In the genomic region with DNA sequence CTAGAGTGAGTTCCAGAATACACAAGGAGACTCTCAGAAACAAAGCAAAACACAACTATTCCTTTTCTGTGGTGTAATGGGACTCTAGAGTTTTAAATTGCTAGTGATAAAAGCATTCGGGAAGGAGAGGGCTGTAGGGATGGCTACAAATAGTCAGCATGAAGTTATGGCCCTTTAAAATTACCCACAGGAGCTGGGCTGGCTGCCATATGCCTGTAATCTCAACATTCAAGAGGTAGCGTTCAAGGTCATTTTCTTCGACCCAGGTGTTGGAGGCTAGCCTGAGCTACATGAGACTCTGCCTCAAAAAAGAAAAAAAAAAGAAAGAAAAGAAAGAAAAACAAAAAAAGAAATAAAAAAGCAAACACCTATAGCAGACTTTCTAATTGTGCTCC, we compare ENCODE assay signal across 8 mouse cellular contexts. TPM values are rescaled to one million over a fixed set of nuclear protein-coding genes. Genes with fewer than 3 reads are reported as not detected.
A peak's percentile ranks its signal among the peaks of the same experiment; 100 is the strongest.
DNase-seq lines count a peak whose midpoint lies in the region; ATAC-seq and TF ChIP-seq lines count a peak whose summit lies in the region.

No protein-coding gene starts in this region.

- H3K36me3 ChIP-seq in CH12.LX (replicated peaks in 1 of 2; ENCODE audit: control insufficient read depth in 1 of 2, insufficient read depth in 1 of 2, low read length in 1 of 2), result peaks cover 0 to 9% of the 10 kb centered on the region in 2 experiments
- no peaks in the 10 kb centered on the region for H3K36me3 ChIP-seq in liver, embryonic 11.5 days (ENCODE audit: control insufficient read depth, insufficient read depth, low read length)
- no peaks in the 10 kb centered on the region for H3K36me3 ChIP-seq in thymus, adult 2 months (ENCODE audit: control insufficient read depth, insufficient read depth, low read length)

- no peak for TF ChIP-seq POLR2A in CH12.LX (IDR thresholded peaks at IDR 0.05; ENCODE audit: low read depth, low read length)
- no peak for TF ChIP-seq POLR2A in thymus, adult 2 months (IDR thresholded peaks at IDR 0.05; ENCODE audit: control insufficient read depth, extremely low read depth, insufficient read depth, low read length, poor library complexity)

- TF ChIP-seq CTCF in CH12.LX (conservative IDR thresholded peaks at IDR 0.05 in 1 of 2, IDR thresholded peaks at IDR 0.05 in 1 of 2; ENCODE audit: low read depth in 2 of 2, low read length in 2 of 2), result no peak
- no peak for TF ChIP-seq CTCF in thymus, adult 2 months (IDR thresholded peaks at IDR 0.05; ENCODE audit: borderline replicate concordance, control insufficient read depth, extremely low read depth, insufficient read depth, low read length, poor library complexity)

- dilution Hi-C loops in CH12.LX (cut with MboI; ENCODE audit: extremely low pct_ligation_motif_present, extremely low pct_unique_long_range_greater_than_20kb, low sequenced_read_pairs), result no loop called here

- H3K79me2 ChIP-seq in CH12.LX (replicated peaks; ENCODE audit: control insufficient read depth, extremely low read depth, insufficient read depth, poor library complexity, severe bottlenecking), result 0 out of 2 replicates have a peak, but pooled peaks cover 2% of the 10 kb centered on the region

- peak overlapping the region in 1 of 3 experiments; percentile 88 for H3K4me3 ChIP-seq in CH12.LX (replicated peaks in 1 of 3; ENCODE audit: low read depth in 2 of 3, low read length in 2 of 3, poor library complexity in 1 of 3)
- peak overlapping the region; percentile 84 for H3K4me3 ChIP-seq in liver, embryonic 11.5 days (ENCODE audit: low read depth, low read length)
- H3K4me3 ChIP-seq in thymus, adult 2 months (ENCODE audit: control insufficient read depth, insufficient read depth, low read length), result no peak overlapping the region

- 33% methylated on average over 3 of the region's 3 CpGs for whole genome bisulfite sequencing in liver, embryonic 11.5 days
- WGBS in thymus, adult 2 months, result 69% methylated on average over 3 of the region's 3 CpGs

- peaks cover 0 to 25% of the 10 kb centered on the region in 2 experiments; a peak in 2 of 4 replicates for H3K4me1 ChIP-seq in CH12.LX (ENCODE audit: control insufficient read depth in 1 of 2, insufficient read depth in 2 of 2)
- H3K4me1 ChIP-seq in liver, embryonic 11.5 days (replicated peaks; ENCODE audit: control insufficient read depth, insufficient read depth, low read length), result peaks cover 26% of the 10 kb centered on the region
- peaks cover 8% of the 10 kb centered on the region; the same call in 1 of the 2 replicates for H3K4me1 ChIP-seq in thymus, adult 2 months (replicated peaks; ENCODE audit: control insufficient read depth, insufficient read depth, low read length)

- peak overlapping the region; percentile 66; the same call in 1 of the 2 replicates for H3K9ac ChIP-seq in CH12.LX (ENCODE audit: insufficient read depth, low read depth)
- H3K9ac ChIP-seq in liver, embryonic 11.5 days (ENCODE audit: low read depth, low read length), result peak overlapping the region; percentile 95; the same call in 1 of the 2 replicates

- no peak for ATAC-seq in liver, embryonic 11.5 days (replicated peaks; ENCODE audit: low FRiP score)
- no peak for ATAC-seq in granulocyte monocyte progenitor cell, adult 5-6 weeks (replicated peaks; ENCODE audit: poor library complexity, severe bottlenecking)

- no peak for TF ChIP-seq EP300 in CH12.LX (IDR thresholded peaks at IDR 0.05; ENCODE audit: low read length)

- no peak overlapping the region for H3K27ac ChIP-seq in CH12.LX (ENCODE audit: insufficient read depth, low read depth)
- H3K27ac ChIP-seq in liver, embryonic 11.5 days (ENCODE audit: low read depth, low read length), result no peak overlapping the region
- no peak overlapping the region for H3K27ac ChIP-seq in thymus, adult 2 months (ENCODE audit: control insufficient read depth, insufficient read depth, low read length)

- no peak for DNase-seq in CH12.LX (ENCODE audit: extremely low read depth)
- peak; percentile 76 to 77 for DNase-seq in cerebellum, postnatal 10 days
- DNase-seq in heart, postnatal 4 days, result peak; percentile 59
- no peak for DNase-seq in liver, embryonic 11.5 days (ENCODE audit: low spot score)
- no peak for DNase-seq in thymus, adult 2 months
- DNase-seq in yolk sac, embryonic 10.5 days (ENCODE audit: low spot score), result no peak
- no peak for DNase-seq in urinary bladder, adult 18-20 months (ENCODE audit: low spot score in 2 of 2)

- H3K9me3 ChIP-seq in CH12.LX (replicated peaks; ENCODE audit: low read length), result no peaks in the 10 kb centered on the region
- H3K9me3 ChIP-seq in liver, embryonic 11.5 days (ENCODE audit: control insufficient read depth, low read length), result no peaks in the 10 kb centered on the region

- no peak for TF ChIP-seq RAD21 in CH12.LX (IDR thresholded peaks at IDR 0.05; ENCODE audit: low read depth, low read length)

- peaks cover 2% of the 10 kb centered on the region for H3K27me3 ChIP-seq in CH12.LX (replicated peaks)
- peaks cover 28% of the 10 kb centered on the region for H3K27me3 ChIP-seq in liver, embryonic 11.5 days (replicated peaks; ENCODE audit: control insufficient read depth, insufficient read depth, low read length)
- no peaks in the 10 kb centered on the region; the same call in 1 of the 2 replicates for H3K27me3 ChIP-seq in thymus, adult 2 months (ENCODE audit: control insufficient read depth, insufficient read depth, low read length)

- peak overlapping the region; percentile 70 for H3K4me2 ChIP-seq in CH12.LX (ENCODE audit: insufficient read depth, low read depth, poor library complexity, severe bottlenecking)
- peak overlapping the region; percentile 91 for H3K4me2 ChIP-seq in liver, embryonic 11.5 days

- in situ Hi-C loops in CH12.LX (cut with MboI; ENCODE audit: low pct_ligation_motif_present, low pct_unique_long_range_greater_than_20kb, low sequenced_read_pairs), result no loop called here

TF ChIP-seq in CH12.LX, 34 proteins besides CTCF, POLR2A, EP300 and RAD21:
- TF ChIP-seq MAZ (IDR thresholded peaks at IDR 0.05; ENCODE audit: low read depth, low read length) (no peak), UBTF (IDR thresholded peaks at IDR 0.05; ENCODE audit: low read depth, low read length) (no peak)

RNA-seq across cellular contexts. Expression of gene Zfp428, which starts 0.7 kb away (rescaled TPM):
- total RNA-seq in CH12.LX (2012; rRNA removed) (11.1 and 14.1 TPM in 2 replicates), CH12.LX (2014; rRNA removed) (16.0 and 20.4 TPM in 2 replicates)
- 14.3 and 15.1 TPM in 2 replicates for polyA plus RNA-seq in CH12.LX (2012; ENCODE audit: insufficient read length, low read depth)
- total RNA-seq in heart, postnatal 4 days (2021), result 10 to 100 TPM; 17.3 to 18.5 TPM
- 20.3 and 23.0 TPM in 2 replicates for polyA plus RNA-seq in liver, embryonic 11.5 days (2014; fragmentation: Nextera tagmentation; extraction: Ambion mirVana)
- polyA plus RNA-seq in thymus, adult 2 months (2012; rRNA removed), result 14.4 and 18.7 TPM in 2 replicates
- 1.5 and 4.0 TPM in 2 replicates for total RNA-seq in granulocyte monocyte progenitor cell, adult 5-6 weeks (2014; fragmentation: Nextera tagmentation)
- 2.2 and 2.7 TPM in 2 replicates for total RNA-seq in granulocyte monocyte progenitor cell, adult 5-6 weeks (2017)

RNA-seq across cellular contexts. Expression of gene AC161166.1, which starts 6.2 kb away (rescaled TPM):
- total RNA-seq in CH12.LX (2012; rRNA removed) (0.08 and 0.17 TPM in 2 replicates), CH12.LX (2014; rRNA removed) (not detected in 2 replicates)
- polyA plus RNA-seq in CH12.LX (2012; ENCODE audit: insufficient read length, low read depth), result 0.26 TPM in 1 of 2 replicates, not detected in the other
- total RNA-seq in heart, postnatal 4 days (2021), result not detected
- 0.34 TPM in 1 of 2 replicates, not detected in the other for polyA plus RNA-seq in liver, embryonic 11.5 days (2014; fragmentation: Nextera tagmentation; extraction: Ambion mirVana)
- polyA plus RNA-seq in thymus, adult 2 months (2012; rRNA removed), result 0.08 TPM in 1 of 2 replicates, not detected in the other
- not detected in 2 replicates for total RNA-seq in granulocyte monocyte progenitor cell, adult 5-6 weeks (2014; fragmentation: Nextera tagmentation)
- not detected in 2 replicates for total RNA-seq in granulocyte monocyte progenitor cell, adult 5-6 weeks (2017)

RNA-seq across cellular contexts. Expression of gene Cadm4, which starts 24.2 kb away (rescaled TPM):
- 0.38 and 0.59 TPM in 2 replicates for total RNA-seq in CH12.LX (2012; rRNA removed)
- 0.16 and 0.34 TPM in 2 replicates for total RNA-seq in CH12.LX (2014; rRNA removed)
- polyA plus RNA-seq in CH12.LX (2012; ENCODE audit: insufficient read length, low read depth), result 0.36 and 0.56 TPM in 2 replicates
- total RNA-seq in heart, postnatal 4 days (2021), result 10 to 100 TPM; 11.9 to 12.5 TPM
- polyA plus RNA-seq in liver, embryonic 11.5 days (2014; fragmentation: Nextera tagmentation; extraction: Ambion mirVana), result 0.25 and 0.27 TPM in 2 replicates
- 6.4 and 7.1 TPM in 2 replicates for polyA plus RNA-seq in thymus, adult 2 months (2012; rRNA removed)
- total RNA-seq in granulocyte monocyte progenitor cell, adult 5-6 weeks (2014; fragmentation: Nextera tagmentation), result not detected in 2 replicates
- not detected in 2 replicates for total RNA-seq in granulocyte monocyte progenitor cell, adult 5-6 weeks (2017)

RNA-seq across cellular contexts. Expression of gene Irgq, which starts 24.4 kb away (rescaled TPM):
- total RNA-seq in CH12.LX (2012; rRNA removed), result 8.7 and 10.1 TPM in 2 replicates
- total RNA-seq in CH12.LX (2014; rRNA removed), result 4.6 and 5.1 TPM in 2 replicates
- 8.6 and 9.9 TPM in 2 replicates for polyA plus RNA-seq in CH12.LX (2012; ENCODE audit: insufficient read length, low read depth)
- total RNA-seq in heart, postnatal 4 days (2021), result 10 to 100 TPM; 16.7 to 17.2 TPM
- 3.5 and 4.1 TPM in 2 replicates for polyA plus RNA-seq in liver, embryonic 11.5 days (2014; fragmentation: Nextera tagmentation; extraction: Ambion mirVana)
- polyA plus RNA-seq in thymus, adult 2 months (2012; rRNA removed), result 34.7 and 36.6 TPM in 2 replicates
- total RNA-seq in granulocyte monocyte progenitor cell, adult 5-6 weeks (2014; fragmentation: Nextera tagmentation), result 5.1 and 5.9 TPM in 2 replicates
- total RNA-seq in granulocyte monocyte progenitor cell, adult 5-6 weeks (2017), result 3.3 and 4.2 TPM in 2 replicates

RNA-seq across cellular contexts. Expression of gene Pinlyp, which starts 39.9 kb away (rescaled TPM):
- 6.1 and 6.4 TPM in 2 replicates for total RNA-seq in CH12.LX (2012; rRNA removed)
- 11.9 and 17.3 TPM in 2 replicates for total RNA-seq in CH12.LX (2014; rRNA removed)
- 6.6 and 7.4 TPM in 2 replicates for polyA plus RNA-seq in CH12.LX (2012; ENCODE audit: insufficient read length, low read depth)
- not detected for total RNA-seq in heart, postnatal 4 days (2021)
- not detected in 2 replicates for polyA plus RNA-seq in liver, embryonic 11.5 days (2014; fragmentation: Nextera tagmentation; extraction: Ambion mirVana)
- polyA plus RNA-seq in thymus, adult 2 months (2012; rRNA removed), result 3.6 and 5.4 TPM in 2 replicates
- total RNA-seq in granulocyte monocyte progenitor cell, adult 5-6 weeks (2014; fragmentation: Nextera tagmentation), result not detected in 2 replicates
- not detected in 2 replicates for total RNA-seq in granulocyte monocyte progenitor cell, adult 5-6 weeks (2017)

Comparison
In these comparisons a context has a peak if more than half of its experiments do, and no peak if none do; other contexts are left out.
1. DNase-seq: peak in cerebellum, postnatal 10 days (2 of 2) and heart, postnatal 4 days (single experiment); none in CH12.LX (single experiment), liver, embryonic 11.5 days (single experiment), thymus, adult 2 months (single experiment), yolk sac, embryonic 10.5 days (single experiment) and urinary bladder, adult 18-20 months (0 of 2).
2. RNA of gene Cadm4, which starts 24.2 kb away (total RNA-seq): 11.9 to 12.5 TPM in heart, postnatal 4 days; 0.16 to 0.59 TPM in CH12.LX and not detected in granulocyte monocyte progenitor cell, adult 5-6 weeks; every median in the first group is over 4 times any median in the second.